Mouse (Mus musculus): ENCODE data around the gene Ogdh.

GRCm38 (mm10) chr11:6392857-6393256 is 101.4 kb downstream of the Ogdh start:
- TF ChIP-seq SMC3 (IDR thresholded peaks at IDR 0.05; ENCODE audit: low read depth, low read length), result no peak
- no peak for TF ChIP-seq CTCF (IDR thresholded peaks at IDR 0.05 in 2 of 3, conservative IDR thresholded peaks at IDR 0.05 in 1 of 3; ENCODE audit: control insufficient read depth in 1 of 3, insufficient read depth in 1 of 3, low read depth in 2 of 3, low read length in 3 of 3, poor library complexity in 1 of 3, severe bottlenecking in 1 of 3)
- peak; percentile 67 for TF ChIP-seq MXI1 (IDR thresholded peaks at IDR 0.05; ENCODE audit: low read depth, low read length)
- no peak for TF ChIP-seq ZNF384 (IDR thresholded peaks at IDR 0.05; ENCODE audit: low read depth, low read length)
- peak; percentile 21; the same call in 1 of the 2 replicates for TF ChIP-seq CHD2 (IDR thresholded peaks at IDR 0.05; ENCODE audit: low read length)
- TF ChIP-seq NELFE (IDR thresholded peaks at IDR 0.05; ENCODE audit: low read depth, low read length), result no peak
- TF ChIP-seq RAD21 (IDR thresholded peaks at IDR 0.05; ENCODE audit: low read depth, low read length), result no peak
- TF ChIP-seq POLR2AphosphoS2 (IDR thresholded peaks at IDR 0.05; ENCODE audit: low read length), result no peak
- TF ChIP-seq EP300 (IDR thresholded peaks at IDR 0.05; ENCODE audit: low read depth in 1 of 2, low read length in 2 of 2), result peak; percentile 84 to 87
- peak in 1 of 2 experiments; percentile 44; a peak in 1 of 4 replicates for TF ChIP-seq POLR2A (IDR thresholded peaks at IDR 0.05; ENCODE audit: control insufficient read depth in 1 of 2, insufficient read depth in 1 of 2, low read depth in 1 of 2, low read length in 2 of 2, poor library complexity in 1 of 2)
- TF ChIP-seq MAX (IDR thresholded peaks at IDR 0.05; ENCODE audit: low read length), result 0 out of 2 replicates have a peak, but pooled peaks have one; percentile 40
- TF ChIP-seq E2F4 (IDR thresholded peaks at IDR 0.05; ENCODE audit: borderline replicate concordance, low read depth, low read length), result no peak
